Mouse (Mus musculus): ENCODE measurements around the gene Olfr49.

DNA sequence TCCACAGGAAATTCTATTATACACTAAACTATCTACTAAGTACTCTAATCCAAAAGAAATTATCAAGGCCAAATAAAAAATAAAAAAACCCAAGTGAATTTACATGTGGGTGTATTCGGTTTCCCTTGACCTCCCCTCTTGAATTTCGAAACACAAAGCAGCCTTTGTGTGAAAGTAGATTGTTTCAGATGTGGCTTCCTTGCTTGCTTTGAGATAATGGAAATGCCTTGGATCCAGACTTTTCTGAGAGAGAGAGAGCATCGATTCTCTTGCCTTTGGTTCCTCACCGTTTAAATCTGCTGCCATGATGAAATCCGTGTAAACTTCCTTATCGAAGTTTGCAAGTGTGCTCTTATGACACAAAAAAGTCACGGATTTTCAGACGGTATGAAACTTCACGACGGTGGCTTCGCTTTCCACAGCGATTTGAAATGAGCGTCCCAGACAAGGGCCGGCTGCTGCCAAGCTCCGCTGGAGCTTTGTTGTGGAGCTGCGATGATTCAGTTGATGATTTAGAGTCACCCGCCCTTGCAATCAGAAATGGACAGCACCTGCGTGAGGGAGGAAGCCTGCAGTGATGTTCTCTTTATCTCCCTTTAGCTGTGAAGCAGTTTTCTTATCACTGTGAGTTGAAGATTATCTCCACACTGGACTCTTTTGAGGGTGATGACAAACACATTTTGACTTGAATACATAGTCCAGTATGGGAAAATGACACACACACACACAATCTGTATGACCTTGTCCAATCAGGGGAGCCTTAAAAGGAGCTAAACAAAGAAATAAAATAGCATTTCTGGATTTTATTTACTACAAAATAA, 37.0 kb upstream of the Olfr49 start:
- TF ChIP-seq CTCF (IDR thresholded peaks at IDR 0.05; ENCODE audit: extremely low read depth, insufficient read depth, insufficient read length, insufficient replicate concordance) (no peak), POLR2A (IDR thresholded peaks at IDR 0.05; ENCODE audit: low read depth, low read length) (no peak)
